Mouse (Mus musculus): ENCODE measurements around the gene Sfmbt1. TPM values are rescaled to one million over a fixed set of nuclear protein-coding genes. Genes with fewer than 3 reads are reported as not detected.
A peak's percentile ranks its signal among the peaks of the same experiment; 100 is the strongest.
"Not testable (repeated sequence)": the region's sequence is repeated elsewhere in the genome, so short reads cannot be mapped to it uniquely, and the experiment has no call there.

Sfmbt1 gene
- total RNA-seq, 2 experiments from 2014 or later, result 33.3 to 35.2 TPM

DNA sequence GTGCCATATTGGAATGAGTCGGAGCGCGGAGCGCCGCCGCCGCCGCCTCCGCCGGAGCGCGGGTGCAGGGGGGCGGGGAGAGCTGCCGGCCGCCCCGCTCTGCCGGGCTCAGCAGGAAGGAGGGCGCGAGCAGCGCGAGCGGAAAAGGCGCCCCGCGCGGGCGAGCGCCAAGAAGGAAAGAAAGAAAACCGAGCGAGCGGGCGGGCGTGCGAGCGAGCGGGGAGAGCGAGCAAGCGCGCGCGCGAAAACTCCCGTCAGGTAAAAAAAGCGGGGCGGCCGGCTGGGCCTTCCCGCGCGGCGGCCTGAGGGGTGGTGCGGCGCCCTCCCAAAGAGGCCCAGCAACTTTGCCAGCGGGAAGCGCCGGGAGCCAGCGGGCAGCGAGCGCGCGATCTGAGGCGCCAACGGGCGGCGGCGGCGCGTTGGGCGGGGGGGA is 985 bp downstream of the Sfmbt1 start:
- intact Hi-C loops (cut with DNase I), result no loop called here
- peak; percentile 83 to 87 for DNase-seq (ENCODE audit: low spot score in 2 of 2)

DNA sequence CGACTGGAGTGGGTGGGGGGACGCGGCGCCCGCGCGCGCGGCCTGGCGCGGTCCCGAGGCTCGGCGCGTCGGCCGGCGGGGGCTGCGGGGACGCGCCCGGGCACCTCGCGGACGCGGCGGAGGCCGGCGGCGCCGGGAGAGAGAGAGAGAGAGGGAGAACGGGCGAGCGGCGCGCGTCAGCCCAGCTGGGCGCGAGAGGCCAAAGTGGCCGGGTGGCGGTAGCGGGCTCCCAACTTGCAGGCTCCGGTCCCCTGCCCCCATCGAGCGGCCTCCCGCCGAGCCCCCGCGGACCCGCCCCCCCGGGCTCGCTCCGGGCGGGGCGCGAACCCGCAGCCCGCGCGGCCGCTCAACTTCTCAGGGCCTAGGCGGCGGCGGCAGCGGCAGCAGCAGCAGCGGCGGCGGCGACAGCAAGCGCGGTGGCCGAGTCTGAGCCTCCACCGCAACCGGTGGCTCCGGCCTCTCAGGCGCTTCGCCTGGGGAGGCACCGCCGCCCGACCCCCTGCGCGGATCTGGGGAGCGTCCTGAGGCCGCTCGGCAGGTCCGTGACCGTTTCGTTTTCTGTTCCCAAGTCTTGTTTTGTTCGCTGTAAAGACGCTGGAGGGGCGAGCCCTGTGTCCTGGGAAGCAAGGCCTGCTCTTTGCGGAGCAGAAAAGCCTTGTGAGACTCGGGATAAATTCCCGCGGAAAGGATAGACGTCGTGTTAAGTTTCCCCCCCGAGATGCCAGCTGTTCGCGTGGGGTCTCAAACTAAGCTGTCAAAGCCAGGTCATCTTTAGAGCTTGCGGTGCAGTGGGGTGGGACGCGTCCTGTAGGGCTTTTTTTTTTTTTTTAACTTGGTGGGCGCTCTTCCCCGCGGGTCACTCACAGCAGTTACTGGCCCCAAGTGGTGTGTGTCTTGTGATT is 1.7 kb downstream of the Sfmbt1 start:
- DNase-seq (ENCODE audit: low spot score in 2 of 2), result peak; percentile 63 to 75

GRCm38 (mm10) chr14:30716953-30717285 is 2.3 kb downstream of the Sfmbt1 start:
- DNase-seq (ENCODE audit: low spot score in 2 of 2), result no peak
- intact Hi-C loops (cut with DNase I), result no loop called here

More for the DNA sequence above, 1.7 kb downstream of the Sfmbt1 start:
- intact Hi-C loops (cut with DNase I), result no loop called here

- DNase-seq (ENCODE audit: low spot score in 2 of 2); intact Hi-C loops (cut with DNase I): not testable (repeated sequence)
Measured at GRCm38 (mm10) chr14:30718696-30719095, 4.0 kb downstream of the Sfmbt1 start.

DNA sequence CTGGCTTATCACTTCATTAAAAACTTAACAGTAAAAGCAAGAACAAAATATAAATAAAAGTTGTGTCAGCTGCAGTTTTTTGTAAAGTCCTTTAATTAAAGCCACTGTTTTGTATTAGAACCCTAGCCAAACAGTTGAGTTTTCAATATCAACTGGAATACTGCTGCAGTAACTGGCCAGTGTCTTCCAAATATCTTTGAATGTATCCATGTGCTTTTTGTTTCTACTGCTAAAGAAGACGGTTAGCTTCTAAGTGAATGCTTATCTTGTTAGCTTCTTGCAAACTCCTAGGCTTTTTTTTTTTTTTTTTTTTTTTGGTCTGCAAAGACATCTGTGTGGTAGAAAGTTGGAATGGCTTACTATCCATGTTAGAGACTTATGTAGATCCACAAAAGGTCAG is 4.9 kb downstream of the Sfmbt1 start:
- no peak for DNase-seq (ENCODE audit: low spot score in 2 of 2)
- intact Hi-C loops (cut with DNase I), result no loop called here

GRCm38 (mm10) chr14:30721850-30722249 is 7.2 kb downstream of the Sfmbt1 start:
- intact Hi-C loops (cut with DNase I), result no loop called here
- DNase-seq (ENCODE audit: low spot score in 2 of 2), result no peak

- intact Hi-C loops (cut with DNase I), result no loop called here
- no peak for DNase-seq (ENCODE audit: low spot score in 2 of 2)
Measured at GRCm38 (mm10) chr14:30722406-30722805, 7.8 kb downstream of the Sfmbt1 start.

DNA sequence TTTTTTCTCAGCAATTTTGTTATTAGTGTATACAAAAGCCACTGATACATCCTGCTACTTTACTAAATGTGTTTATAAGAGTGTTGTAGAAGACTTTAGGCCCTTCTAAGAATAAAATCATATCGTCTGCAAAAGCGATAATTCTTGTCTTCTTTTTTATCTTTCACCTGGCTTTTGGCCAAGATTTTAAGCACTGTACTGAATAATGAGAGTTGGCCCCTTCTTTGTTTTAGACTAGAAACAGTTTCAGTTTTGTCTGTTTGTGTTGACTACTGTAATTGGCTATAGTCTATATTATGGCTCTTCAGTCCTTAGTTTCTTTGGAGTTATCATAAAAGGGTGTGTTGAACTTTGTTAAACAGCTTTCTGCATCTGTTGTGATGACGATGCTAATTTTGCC is 17.2 kb downstream of the Sfmbt1 start:
- intact Hi-C loops (cut with DNase I), result no loop called here
- no peak for DNase-seq (ENCODE audit: low spot score in 2 of 2)

- intact Hi-C loops (cut with DNase I), result no loop called here
- DNase-seq (ENCODE audit: low spot score in 2 of 2), result no peak
Measured at GRCm38 (mm10) chr14:30734665-30735064, 20.0 kb downstream of the Sfmbt1 start.

GRCm38 (mm10) chr14:30735810-30736209 is 21.2 kb downstream of the Sfmbt1 start:
- intact Hi-C loops (cut with DNase I), result no loop called here
- DNase-seq (ENCODE audit: low spot score in 2 of 2), result no peak

DNA sequence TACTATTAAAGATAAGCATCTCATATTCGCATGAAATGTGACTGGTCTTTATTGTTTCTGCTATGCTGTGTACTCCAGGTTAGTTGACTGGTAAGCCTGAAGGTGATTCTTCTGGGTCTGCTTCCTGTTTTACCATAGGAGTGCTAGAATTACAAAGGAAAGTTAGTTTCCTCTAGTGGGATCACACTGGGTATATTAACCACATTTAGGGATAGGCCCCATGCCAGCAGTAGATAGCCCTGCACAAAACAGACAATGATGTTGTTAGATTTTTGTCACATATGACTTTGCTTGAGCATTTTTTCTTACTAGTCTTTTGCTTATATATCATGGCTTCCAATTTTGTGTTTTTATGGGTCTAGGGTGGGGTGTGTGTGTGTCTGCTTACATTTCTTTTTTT is 21.8 kb downstream of the Sfmbt1 start:
- no peak for DNase-seq (ENCODE audit: low spot score in 2 of 2)
- intact Hi-C loops (cut with DNase I), result no loop called here

DNA sequence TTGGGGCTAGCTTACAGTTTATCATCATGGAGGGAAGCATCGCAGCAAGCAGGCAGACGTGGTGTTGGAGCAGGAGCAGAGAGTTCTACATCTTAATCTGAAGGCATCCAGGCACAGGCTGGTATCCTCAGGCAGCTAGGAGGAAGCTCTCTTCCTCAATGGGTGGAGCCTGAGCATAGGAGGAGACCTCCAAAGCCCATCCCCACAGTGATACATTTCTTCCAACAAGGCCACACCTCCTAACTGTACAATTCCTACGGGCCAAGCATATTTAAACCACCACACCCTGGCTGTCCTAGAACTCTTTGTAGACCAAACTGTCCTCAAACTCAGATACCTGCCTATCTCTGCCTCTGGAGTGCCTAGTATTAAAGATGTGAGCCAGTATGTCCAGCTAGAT is 29.2 kb downstream of the Sfmbt1 start:
- no peak for DNase-seq (ENCODE audit: low spot score in 2 of 2)
- intact Hi-C loops (cut with DNase I), result no loop called here

- intact Hi-C loops (cut with DNase I), result no loop called here
- no peak for DNase-seq (ENCODE audit: low spot score in 2 of 2)
Measured at GRCm38 (mm10) chr14:30746160-30746559, 31.5 kb downstream of the Sfmbt1 start.

DNA sequence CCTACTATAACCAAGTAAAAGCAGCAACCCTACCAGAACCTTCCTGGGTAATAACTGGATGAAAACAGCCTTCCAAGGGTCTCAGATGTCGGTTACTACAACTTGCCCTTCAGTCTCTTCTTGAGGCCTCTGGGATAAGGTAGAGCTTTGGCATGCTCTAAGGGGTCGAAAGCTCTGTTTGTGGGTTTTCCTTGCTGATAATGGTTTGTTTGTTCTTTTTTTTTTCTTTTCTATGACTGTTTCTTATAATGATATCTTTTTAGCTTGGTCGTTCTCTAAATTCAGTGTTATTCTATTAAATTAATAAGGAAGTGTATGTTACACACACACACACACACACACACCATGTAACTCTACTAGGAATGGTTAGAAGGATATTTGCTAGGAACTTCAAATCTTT is 42.6 kb downstream of the Sfmbt1 start:
- intact Hi-C loops (cut with DNase I), result no loop called here
- no peak for DNase-seq (ENCODE audit: low spot score in 2 of 2)

- no peak for DNase-seq (ENCODE audit: low spot score in 2 of 2)
- intact Hi-C loops (cut with DNase I), result no loop called here
Measured at GRCm38 (mm10) chr14:30761211-30761610, 46.6 kb downstream of the Sfmbt1 start.

DNA sequence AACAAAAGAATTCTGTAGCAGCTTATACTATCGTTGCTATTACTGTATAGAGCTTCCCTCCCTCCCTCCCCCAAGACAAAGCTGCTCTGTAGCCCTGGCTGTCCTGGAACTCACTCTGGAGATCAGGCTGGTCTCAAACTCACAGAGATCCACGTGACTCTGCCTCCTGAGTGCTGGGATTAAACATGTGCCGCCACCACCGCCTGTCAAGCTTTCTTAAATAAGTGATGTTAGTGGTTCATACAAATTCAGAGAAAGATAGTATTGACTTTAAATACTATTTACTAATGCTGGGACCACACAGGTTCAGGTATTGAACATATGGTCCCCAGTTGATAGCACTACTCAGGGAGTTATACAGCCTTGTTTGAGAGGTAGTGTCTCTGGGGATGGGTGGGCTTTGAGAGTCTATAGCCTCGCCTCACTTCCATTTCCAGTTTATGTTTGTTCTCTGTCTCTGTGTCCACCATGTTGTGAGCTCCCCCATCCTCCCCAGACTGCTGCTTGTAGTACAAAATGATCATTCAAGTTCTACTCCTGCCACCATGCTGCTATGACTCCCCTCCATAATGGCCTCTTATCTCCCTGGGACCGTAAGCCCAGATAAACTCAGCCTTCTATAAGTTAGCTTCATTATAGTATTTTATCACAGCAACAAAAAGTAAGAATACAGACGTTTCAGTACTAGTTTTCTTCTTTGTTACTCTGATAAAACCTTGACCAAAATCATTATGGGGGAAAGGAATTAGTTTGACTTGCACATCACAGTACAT is 47.7 kb downstream of the Sfmbt1 start:
- intact Hi-C loops (cut with DNase I), result no loop called here

DNA sequence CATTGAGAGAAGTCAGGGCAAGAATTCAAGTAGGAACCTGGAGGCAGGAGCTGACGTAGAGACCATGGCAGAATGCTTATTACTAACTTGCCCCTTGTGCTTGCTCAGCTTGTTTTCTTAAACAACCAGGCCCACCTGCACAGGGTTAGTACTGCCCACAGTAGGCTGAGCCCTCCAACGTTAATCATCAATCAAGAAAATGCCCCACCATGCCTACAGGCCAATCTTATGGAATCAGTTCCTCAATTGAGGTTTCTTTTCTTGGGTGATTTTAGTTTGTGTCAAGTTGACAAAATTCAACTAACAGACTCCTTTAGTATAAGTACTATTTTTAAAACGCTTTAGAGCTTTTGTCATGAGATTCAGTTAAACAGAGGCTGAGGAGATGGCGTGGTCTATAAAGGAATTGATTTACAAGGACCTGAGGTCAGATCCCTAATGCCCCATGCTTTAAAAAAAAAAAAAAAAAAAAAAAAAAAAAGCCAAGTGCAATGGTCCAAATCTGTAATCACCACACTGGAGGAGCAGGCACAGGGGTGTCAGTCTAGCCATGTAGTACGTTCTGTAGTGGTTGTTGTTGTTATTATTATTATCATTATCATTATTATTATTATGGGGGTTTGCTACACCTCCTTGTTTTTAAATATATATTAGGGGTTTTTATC is 48.4 kb downstream of the Sfmbt1 start:
- intact Hi-C loops (cut with DNase I), result no loop called here
- no peak for DNase-seq (ENCODE audit: low spot score in 2 of 2)

More for the DNA sequence above, 47.7 kb downstream of the Sfmbt1 start:
- DNase-seq (ENCODE audit: low spot score in 2 of 2), result no peak

- intact Hi-C loops (cut with DNase I), result no loop called here
- no peak for DNase-seq (ENCODE audit: low spot score in 2 of 2)
Measured at GRCm38 (mm10) chr14:30784614-30785013, 70.0 kb downstream of the Sfmbt1 start.

DNA sequence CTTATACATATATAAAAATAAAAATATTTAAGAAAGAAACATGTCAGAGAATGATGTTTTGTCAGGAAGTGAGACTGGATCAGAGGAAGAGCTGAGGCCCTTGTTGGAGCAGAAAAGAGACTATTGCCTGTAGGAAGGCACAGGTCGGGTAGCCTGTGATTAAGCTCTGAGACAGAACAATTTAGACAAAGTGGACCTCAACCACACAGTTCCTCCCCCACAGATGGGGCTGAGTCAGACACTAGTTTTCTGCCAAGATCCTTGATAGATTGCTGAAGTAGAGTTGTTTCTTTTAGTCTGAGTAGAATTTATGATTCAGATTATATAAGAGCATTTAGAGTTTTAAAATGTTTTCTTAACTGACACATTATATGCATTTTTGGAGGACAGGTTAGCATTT is 74.8 kb downstream of the Sfmbt1 start:
- DNase-seq (ENCODE audit: low spot score in 2 of 2), result peak; percentile 32 to 38
- intact Hi-C loops (cut with DNase I), result no loop called here

DNA sequence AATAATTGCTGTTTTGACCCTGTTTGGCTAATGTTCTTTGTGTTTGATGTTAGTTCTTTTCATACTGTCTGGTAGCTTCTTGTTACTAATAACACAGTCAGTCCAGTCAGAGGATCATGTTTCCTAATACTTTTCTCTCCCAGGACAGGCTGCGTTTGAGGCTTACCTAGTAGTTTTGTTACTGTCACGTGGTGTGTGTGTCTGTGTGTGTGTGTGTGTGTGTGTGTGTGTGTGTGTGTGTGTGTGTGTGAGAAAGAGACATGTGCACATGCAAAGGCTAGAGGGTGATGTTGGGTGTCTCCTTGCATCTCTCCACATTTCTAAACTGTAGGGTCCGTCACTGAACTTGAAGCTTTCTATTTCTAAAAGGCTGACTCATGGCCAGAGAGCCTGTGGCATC is 78.2 kb downstream of the Sfmbt1 start:
- intact Hi-C loops (cut with DNase I), result no loop called here
- no peak for DNase-seq (ENCODE audit: low spot score in 2 of 2)

Measured in left cerebral cortex, postnatal 36 days (tissue).